Mouse (Mus musculus): Measurements from ENCODE around the gene 9030624G23Rik. TPM values are rescaled to one million over a fixed set of nuclear protein-coding genes. Genes with fewer than 3 reads are reported as not detected.
"Not testable (repeated sequence)": the region's sequence is repeated elsewhere in the genome, so short reads cannot be mapped to it uniquely, and the experiment has no call there.

Gene 9030624G23Rik
- 1 to 10 TPM; 2.2 to 2.3 TPM for total RNA-seq (2021)
- long read RNA-seq = 0 reads

GRCm38 (mm10) chr12:24097108-24097520 is at the start of gene 9030624G23Rik:
Gene 9030624G23Rik (minus strand): TSS chr12:24097246.
- peak; percentile 38 to 51 for DNase-seq (ENCODE audit: low spot score in 2 of 2)

GRCm38 (mm10) chr12:24083096-24083495 is 13.9 kb downstream of the 9030624G23Rik start:
- not testable (repeated sequence) for DNase-seq (ENCODE audit: low spot score in 2 of 2)

Measured in layer of hippocampus, adult 18-20 months (tissue).